Mouse (Mus musculus) left cerebral cortex, postnatal 25 days (tissue): ENCODE results near the gene Slc7a9. TPM values are rescaled to one million over a fixed set of nuclear protein-coding genes. Genes with fewer than 3 reads are reported as not detected.

ENCODE experiments used
- DNase-seq, 2 experiments: peaks; one replicate each; pipeline ENCODE4 v3.0.0; 2022; ENCODE audit warnings: low spot score in 2 of 2, mixed read lengths in 1 of 2
- intact Hi-C: fragments of 180-260 bp; cut with DNase I; formaldehyde crosslinking; loops from one replicate; pipeline ENCODE4 v1.15.1; 2025
- total RNA-seq, 2 experiments: library from RNA; stranded (reverse); gene quantifications; 2 replicates each; pipeline ENCODE4 v1.2.3; 2021

Slc7a9 gene
- not detected for total RNA-seq

DNA sequence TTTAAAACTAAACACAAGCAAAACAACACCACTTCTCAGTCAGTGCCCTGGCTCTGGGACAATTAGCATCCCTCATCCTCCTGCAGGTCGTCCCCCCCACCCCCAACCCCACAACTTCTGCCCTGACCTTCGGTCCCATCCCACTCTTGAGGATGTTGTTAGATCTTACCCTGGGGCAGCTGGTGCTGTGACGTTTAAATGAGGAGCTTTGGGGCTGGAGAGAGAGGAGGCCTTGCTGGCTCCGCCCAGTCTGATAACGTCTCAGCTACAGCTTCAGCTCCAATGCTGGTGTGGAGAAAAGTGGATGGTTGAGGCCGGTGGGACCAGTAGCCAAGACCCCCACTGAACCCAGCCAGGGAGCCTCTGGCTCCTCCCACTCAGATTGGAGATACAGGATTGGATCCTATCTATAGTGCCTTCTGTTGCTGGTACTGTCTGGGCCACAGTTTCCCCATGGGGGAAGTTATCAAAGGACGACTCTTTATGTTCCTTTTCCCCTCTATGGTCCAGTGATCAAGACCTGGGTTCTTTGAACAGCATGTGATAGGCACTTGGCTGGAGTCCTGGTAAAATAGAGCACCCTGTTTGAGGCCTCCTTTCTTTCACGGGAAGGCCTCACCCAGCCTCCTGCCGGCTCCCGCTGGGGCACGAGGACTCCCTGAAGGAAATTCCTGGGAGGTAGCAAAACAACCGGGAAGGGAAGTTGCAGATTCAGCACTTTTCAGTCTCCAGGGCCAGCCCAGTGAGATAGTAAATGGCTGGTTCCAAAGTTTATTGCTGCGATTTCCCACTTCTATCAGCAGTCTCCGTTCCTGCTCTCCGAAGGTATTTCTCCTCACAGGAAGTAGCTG, at the start of gene Slc7a9:
Gene Slc7a9, plus strand, starts transcription at position 801 of the 851 bp plus-strand sequence.
- intact Hi-C loops, result no loop called here
- DNase-seq, result no peak

- intact Hi-C loops, result no loop called here
- no peak for DNase-seq
These were observed 47.4 kb upstream of the Slc7a9 start for GRCm38 (mm10) chr7:35401169-35401568.

- DNase-seq, result no peak
- intact Hi-C loops, result no loop called here
These were observed 33.4 kb upstream of the Slc7a9 start for GRCm38 (mm10) chr7:35415226-35415625.

DNA sequence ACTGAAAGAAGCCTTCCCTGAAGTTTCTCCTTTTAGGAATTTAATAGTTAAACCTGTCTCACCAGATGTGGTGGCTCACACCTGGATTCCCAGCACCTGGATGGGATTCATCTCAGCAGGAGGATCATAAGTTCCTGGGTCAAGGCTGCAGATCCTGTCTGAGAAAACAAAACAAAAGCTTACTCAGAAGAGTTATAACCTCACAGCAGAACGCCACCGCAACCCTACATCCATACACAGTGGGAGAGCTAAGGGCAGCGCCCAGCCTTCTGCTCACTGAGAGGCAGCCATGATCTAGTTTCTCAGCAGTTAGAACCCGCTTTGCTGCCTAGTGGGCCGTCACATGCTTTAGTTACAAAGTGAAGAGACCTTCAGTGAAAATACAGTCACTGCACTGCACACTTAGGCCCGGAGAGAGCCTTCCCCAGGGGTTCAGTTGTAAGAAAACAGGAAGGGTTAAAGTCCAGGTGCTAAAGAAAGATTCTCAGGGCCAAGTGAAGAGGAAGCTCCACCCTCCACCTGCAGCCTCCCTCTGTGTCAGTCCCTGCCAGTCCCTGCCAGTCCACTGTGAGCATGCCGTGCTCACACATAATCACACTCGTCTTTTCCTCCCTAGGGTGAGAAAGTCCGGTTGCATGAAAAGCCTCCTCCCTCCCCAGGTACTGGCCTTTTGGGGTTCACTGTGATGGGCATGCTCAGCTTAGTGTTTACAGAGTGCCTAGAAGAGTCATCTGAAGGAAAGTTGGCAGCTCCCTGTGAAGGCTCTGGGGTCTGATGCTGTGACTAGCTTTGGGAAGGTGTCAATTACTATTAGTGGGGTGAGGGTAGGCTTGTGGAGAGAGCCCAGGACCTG, 32.6 kb upstream of the Slc7a9 start:
- intact Hi-C loops, result no loop called here
- no peak for DNase-seq

DNA sequence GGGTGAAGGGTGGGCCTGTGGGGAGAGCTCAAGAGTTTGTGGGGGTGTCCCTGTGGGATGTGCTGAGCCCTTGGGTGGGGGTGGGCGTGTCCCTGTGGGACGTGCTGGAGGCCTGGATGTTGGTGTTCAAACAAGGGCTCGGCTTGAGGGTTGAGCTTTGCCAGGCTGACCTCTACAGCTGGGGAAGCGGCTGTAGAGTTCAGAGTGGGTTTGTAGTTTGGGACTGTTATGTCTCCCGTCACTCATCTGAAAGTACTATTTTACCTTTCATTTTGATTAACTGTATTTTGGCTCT, 32.0 kb upstream of the Slc7a9 start:
- DNase-seq, result no peak
- intact Hi-C loops, result no loop called here

DNA sequence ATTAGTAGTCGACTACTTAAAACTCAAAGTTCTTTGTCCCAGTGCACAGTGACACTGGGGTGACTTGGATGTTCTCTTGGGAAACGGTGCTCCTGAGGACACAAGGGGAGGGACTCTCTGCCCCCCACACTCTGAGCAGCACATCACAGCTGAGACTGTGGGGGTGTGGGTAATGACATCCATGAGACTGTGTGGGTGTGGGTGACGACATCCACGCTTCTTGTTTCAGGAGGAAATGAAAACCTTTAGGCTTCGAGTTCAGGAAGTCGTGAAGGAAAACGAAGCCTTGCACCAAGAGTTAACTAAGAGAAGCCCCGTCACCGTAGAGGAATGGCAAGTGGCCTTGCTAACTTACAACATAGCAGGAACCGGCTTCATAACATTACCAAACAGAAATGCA, 25.5 kb upstream of the Slc7a9 start:
- DNase-seq, result no peak
- intact Hi-C loops, result loop anchor here (10.0 kb wide), 1 partner anchor 212 kb away; no protein-coding TSS in a partner anchor

GRCm38 (mm10) chr7:35428146-35428545, 20.4 kb upstream of the Slc7a9 start:
- no peak for DNase-seq
- intact Hi-C loops, result loop anchor here (5.0 to 10.0 kb wide), 2 partner anchors 74 to 207 kb away; no protein-coding TSS in a partner anchor

DNA sequence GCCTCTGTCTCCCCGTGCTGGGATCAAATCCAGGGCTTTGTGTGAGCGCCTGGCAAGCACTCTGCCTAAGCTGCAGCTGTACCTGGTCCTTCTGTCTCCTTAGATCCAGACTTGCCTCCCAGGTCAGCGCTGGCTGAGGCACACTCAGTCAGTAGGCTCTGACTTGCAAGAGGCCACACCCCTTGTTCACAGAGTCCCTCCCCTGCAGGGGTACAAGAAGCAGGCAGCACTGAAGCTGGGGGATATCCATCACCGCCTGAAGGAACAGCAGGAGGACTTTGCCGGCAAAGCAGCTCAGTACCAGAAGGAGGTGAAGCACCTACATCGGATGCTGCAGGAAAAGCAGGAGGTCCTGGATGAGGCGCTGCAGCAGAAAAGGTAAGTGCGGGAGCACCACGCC, 13.3 kb upstream of the Slc7a9 start:
- DNase-seq, result no peak
- intact Hi-C loops, result no loop called here

DNA sequence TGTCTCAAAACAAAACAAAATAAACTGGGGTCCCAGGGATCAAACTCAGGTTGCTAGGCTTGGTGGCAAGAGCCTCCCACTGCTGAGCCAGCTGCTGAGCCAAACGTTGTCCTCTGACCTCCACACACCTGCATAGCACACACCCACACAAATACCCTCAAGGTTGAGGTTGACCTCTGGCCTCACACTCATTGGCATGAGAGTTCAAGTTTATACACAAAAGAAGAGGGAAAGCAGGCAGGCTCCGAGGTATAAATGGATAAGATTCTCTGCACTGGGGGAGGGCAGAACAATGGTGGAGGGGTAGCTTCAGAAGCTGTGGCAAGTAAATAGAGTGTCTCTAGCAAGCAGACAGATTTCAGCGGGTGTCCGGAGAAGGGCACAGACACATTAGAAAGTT, 1.1 kb upstream of the Slc7a9 start:
- no peak for DNase-seq
- intact Hi-C loops, result no loop called here

- intact Hi-C loops, result no loop called here
- DNase-seq, result no peak
These were observed 271 bp downstream of the Slc7a9 start for GRCm38 (mm10) chr7:35448867-35449266.

- DNase-seq, result no peak
- intact Hi-C loops, result no loop called here
These were observed 7.7 kb downstream of the Slc7a9 start for GRCm38 (mm10) chr7:35456091-35456814.

GRCm38 (mm10) chr7:35460971-35461370, 12.4 kb downstream of the Slc7a9 start:
- DNase-seq, result no peak
- intact Hi-C loops, result no loop called here

DNA sequence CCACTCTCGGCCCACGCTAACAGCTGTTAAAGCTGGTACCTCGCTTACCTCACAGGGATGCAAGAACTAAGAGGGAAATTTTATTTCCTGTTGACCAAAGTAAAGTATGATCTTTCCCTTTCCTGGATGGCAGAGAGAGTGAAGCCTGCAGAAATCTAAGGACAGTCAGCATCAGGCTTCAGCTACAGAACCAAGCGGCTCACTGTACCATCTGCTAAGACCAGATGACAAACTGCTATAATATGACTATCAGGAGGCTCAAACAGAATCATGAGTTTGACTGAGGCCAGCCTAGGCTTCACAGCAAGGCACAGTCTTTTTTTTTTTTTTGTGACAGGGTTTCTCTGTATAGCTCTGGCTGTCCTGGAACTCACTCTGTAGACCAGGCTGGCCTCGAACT, 16.4 kb downstream of the Slc7a9 start:
- intact Hi-C loops, result no loop called here
- DNase-seq, result no peak

DNA sequence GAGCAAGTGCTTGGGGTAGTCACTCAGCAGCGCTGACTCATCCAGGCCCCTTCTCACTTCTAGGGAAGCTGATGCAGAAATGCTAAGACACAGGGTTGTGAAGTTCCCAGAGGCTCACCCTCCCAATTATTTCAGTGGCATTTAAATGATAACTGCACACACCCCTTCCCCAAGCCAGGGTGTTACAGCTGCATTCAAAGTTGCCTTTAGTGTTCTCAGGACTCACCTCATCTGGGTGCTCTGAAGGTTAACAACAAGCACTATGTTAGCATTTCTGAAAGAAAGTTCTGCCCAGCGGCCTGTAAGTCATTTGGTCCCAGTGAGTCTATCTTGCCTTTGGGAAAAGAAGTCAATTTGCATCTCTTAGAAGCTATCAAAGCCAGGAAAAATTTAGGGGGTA, 19.3 kb downstream of the Slc7a9 start:
- intact Hi-C loops, result no loop called here
- no peak for DNase-seq

- DNase-seq, result no peak
- intact Hi-C loops, result no loop called here
These were observed 22.2 kb downstream of the Slc7a9 start for GRCm38 (mm10) chr7:35470794-35471193.

DNA sequence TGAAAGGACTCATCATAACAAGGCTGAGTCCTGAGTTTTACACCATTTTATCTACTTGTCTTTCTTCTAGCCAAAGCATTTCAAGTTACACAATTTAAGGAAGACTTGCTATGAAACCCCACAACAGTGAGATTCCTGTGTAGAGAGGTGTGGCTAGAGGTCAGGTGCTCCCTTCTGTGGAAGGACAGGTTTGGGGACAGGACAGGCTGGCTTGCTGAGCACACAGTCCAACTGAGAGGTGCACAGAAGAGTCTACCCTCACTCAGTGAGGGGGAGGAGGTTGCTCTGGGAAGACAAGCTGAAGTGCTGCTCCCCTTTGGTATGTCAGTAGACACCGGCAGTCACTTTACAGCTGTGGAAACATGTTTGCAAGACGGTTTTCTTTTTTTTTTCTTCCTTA, 27.9 kb downstream of the Slc7a9 start:
- no peak for DNase-seq
- intact Hi-C loops, result no loop called here

GRCm38 (mm10) chr7:35485126-35485525, 36.5 kb downstream of the Slc7a9 start:
- no peak for DNase-seq
- intact Hi-C loops, result no loop called here

- intact Hi-C loops, result no loop called here
- no peak for DNase-seq
These were observed 38.0 kb downstream of the Slc7a9 start for GRCm38 (mm10) chr7:35486553-35486952.

- DNase-seq, result no peak
- intact Hi-C loops, result no loop called here
These were observed 41.6 kb downstream of the Slc7a9 start for GRCm38 (mm10) chr7:35490186-35490585.

- intact Hi-C loops, result no loop called here
- DNase-seq, result no peak
These were observed 42.4 kb downstream of the Slc7a9 start for GRCm38 (mm10) chr7:35491005-35491404.
